Mouse (Mus musculus) CH12.LX (cell line): ENCODE data around the gene Tbx1.

ENCODE experiments used
- CHD2 ChIP-seq: IDR thresholded peaks from 2 replicates; pipeline ENCODE4 v1.6.1; 2011; ENCODE audit warnings: low read length, improper control_type of control experiment
- CTCF ChIP-seq, 2 experiments: IDR thresholded peaks in 1 of 2; conservative IDR thresholded peaks in 1 of 2; 2 replicates each; pipeline ENCODE4 v1.5.1; 2011 to 2012; ENCODE audit warnings: low read depth in 2 of 2, low read length in 2 of 2, improper control_type of control experiment in 1 of 2, inconsistent platforms in 1 of 2, mild to moderate bottlenecking in 1 of 2, moderate library complexity in 1 of 2
- MAZ ChIP-seq: IDR thresholded peaks from 2 replicates; pipeline ENCODE4 v1.6.1; 2012; ENCODE audit warnings: low read depth, mild to moderate bottlenecking, inconsistent platforms, low read length, improper control_type of control experiment, moderate library complexity
- MYC ChIP-seq: IDR thresholded peaks from 2 replicates; pipeline ENCODE4 v1.6.1; 2011; ENCODE audit warnings: low read depth, mild to moderate bottlenecking, improper control_type of control experiment, low read length
- NRF1 ChIP-seq: IDR thresholded peaks from 2 replicates; pipeline ENCODE4 v1.6.1; 2014; ENCODE audit warnings: low read depth, mild to moderate bottlenecking, inconsistent platforms, low read length, improper control_type of control experiment, moderate library complexity
- TCF12 ChIP-seq: IDR thresholded peaks from 2 replicates; pipeline ENCODE4 v1.6.1; 2014; ENCODE audit warnings: low read depth, mild to moderate bottlenecking, inconsistent platforms, low read length, improper control_type of control experiment
- ZC3H11A ChIP-seq: IDR thresholded peaks from 2 replicates; pipeline ENCODE4 v1.6.1; 2012; ENCODE audit warnings: low read depth, mild to moderate bottlenecking, inconsistent platforms, low read length, improper control_type of control experiment

DNA sequence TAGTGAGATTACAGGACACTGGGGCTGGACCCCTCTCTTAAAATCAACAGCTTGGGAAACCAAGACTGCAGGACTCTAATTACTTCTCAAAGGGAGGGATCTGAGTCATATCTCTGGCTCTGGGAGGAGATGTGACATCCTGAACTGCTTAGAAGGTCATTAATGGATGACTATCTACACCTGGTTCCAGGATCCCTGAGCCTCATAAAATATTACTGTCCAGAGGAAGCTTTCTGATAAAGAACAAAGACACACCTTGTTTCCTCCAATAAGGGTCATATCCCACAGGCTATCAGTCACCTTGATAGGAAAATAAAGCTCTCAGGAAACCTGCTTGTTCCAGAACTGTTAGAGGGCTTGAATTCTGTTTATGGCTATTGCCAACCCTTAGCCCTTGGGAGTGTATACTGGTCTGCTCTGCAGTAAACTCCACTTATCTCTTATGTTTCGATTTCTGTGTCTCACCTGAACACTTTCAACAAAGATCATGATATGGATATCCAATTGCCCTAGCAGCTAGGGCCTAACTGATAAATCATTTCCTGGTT lies 49.0 kb upstream of the Tbx1 start:
- no peak for TF ChIP-seq CHD2
- no peak for TF ChIP-seq CTCF (conservative IDR thresholded peaks at IDR 0.05 in 1 of 2, IDR thresholded peaks at IDR 0.05 in 1 of 2; ENCODE audit: low read depth in 2 of 2, low read length in 2 of 2)
- no peak for TF ChIP-seq MYC
- TF ChIP-seq MAZ = no peak
- TF ChIP-seq TCF12 = no peak
- TF ChIP-seq NRF1 = no peak
- TF ChIP-seq ZC3H11A = no peak
